Mouse (Mus musculus) heart, postnatal 0 days (tissue): ENCODE results near the gene Fryl.

ENCODE experiments used
- CTCF ChIP-seq: IDR thresholded peaks from 2 replicates; pipeline ENCODE4 v1.5.1; 2016; ENCODE audit warnings: antibody characterized with exemption, control low read depth, low read depth
- EP300 ChIP-seq: IDR thresholded peaks from 2 replicates; pipeline ENCODE4 v1.6.1; 2016; ENCODE audit warnings: antibody characterized with exemption, low read depth

GRCm38 (mm10) chr5:73199586-73199985, 56.8 kb downstream of the Fryl start:
- TF ChIP-seq EP300 = no peak
- no peak for TF ChIP-seq CTCF
